Mouse (Mus musculus) C2C12 (cell line): ENCODE results near the gene Runx3.

ENCODE experiments used
- CEBPB ChIP-seq: IDR thresholded peaks from one replicate; pipeline ENCODE4 v1.6.1; 2011; ENCODE audit warnings: low read depth, mild to moderate bottlenecking, control low read depth, moderate library complexity
- CTCF ChIP-seq: IDR thresholded peaks from one replicate; pipeline ENCODE4 v1.5.1; 2011; ENCODE audit not compliant: control insufficient read depth, insufficient read depth, insufficient read length
- MYOD1 ChIP-seq: IDR thresholded peaks from one replicate; pipeline ENCODE4 v1.6.1; 2011; ENCODE audit warnings: low read depth; ENCODE audit not compliant: control insufficient read depth, insufficient read length
- USF1 ChIP-seq: IDR thresholded peaks from one replicate; pipeline ENCODE4 v1.6.1; 2011; ENCODE audit warnings: low read depth, mild to moderate bottlenecking, control low read depth, moderate library complexity

- no peak for TF ChIP-seq MYOD1
- no peak for TF ChIP-seq CTCF
- TF ChIP-seq USF1: peak; percentile 32
- no peak for TF ChIP-seq CEBPB
Measured at GRCm38 (mm10) chr4:135080641-135080920, 39.9 kb upstream of the Runx3 start.
